Mouse (Mus musculus): ENCODE results near the gene Zbtb34.

DNA sequence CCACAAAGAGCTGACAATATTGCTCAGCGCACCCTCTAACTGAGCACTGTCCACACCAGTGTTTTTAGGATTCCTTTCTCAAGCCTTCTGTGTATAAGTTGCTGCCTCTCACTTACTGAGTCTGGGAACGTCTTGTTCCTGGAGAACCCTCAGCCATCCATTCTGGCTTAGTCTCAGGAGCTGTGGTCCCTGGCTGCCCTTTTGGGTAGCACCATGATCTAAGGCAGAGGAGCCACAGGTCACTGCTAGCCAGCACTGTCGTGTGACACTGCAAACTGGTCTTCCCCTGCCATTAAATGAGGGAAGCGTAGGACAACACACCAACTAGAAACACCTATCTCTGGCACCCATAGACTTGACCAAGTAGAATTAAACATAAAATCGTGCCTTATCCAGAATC is 21.6 kb upstream of the Zbtb34 start:
- TF ChIP-seq CTCF (IDR thresholded peaks at IDR 0.05) (no peak), EP300 (IDR thresholded peaks at IDR 0.05) (0 out of 2 replicates have a peak, but pooled peaks have one; percentile 24)
